Mouse (Mus musculus) hindbrain, embryonic 14.5 days (tissue): ENCODE measurements around the gene Cdh16. TPM values are rescaled to one million over a fixed set of nuclear protein-coding genes. Genes with fewer than 3 reads are reported as not detected.

ENCODE experiments used
- ATAC-seq: fragments of 200-750 bp; cut with Nextera tagmentation; 2 replicates; pipeline ENCODE4 v1.8.0; 2017; ENCODE audit warnings: moderate number of reproducible peaks, mild to moderate bottlenecking, moderate TSS enrichment, moderate library complexity; ENCODE audit not compliant: low FRiP score
- DNase-seq: peaks from one replicate; pipeline ENCODE4 v3.0.0-alpha.2; 2015; ENCODE audit warnings: low spot score
- H3K27ac ChIP-seq: fragments of 300-500 bp; sonication (generic); 2 replicates; pipeline ENCODE4 v1.5.1; 2014; ENCODE audit warnings: mild to moderate bottlenecking, moderate library complexity
- H3K27me3 ChIP-seq: fragments of 300-500 bp; sonication (generic); 2 replicates; pipeline ENCODE4 v1.6.1; 2014; ENCODE audit warnings: mild to moderate bottlenecking, low read length, mixed read lengths; ENCODE audit not compliant: control insufficient read depth, insufficient read depth
- H3K36me3 ChIP-seq: fragments of 300-500 bp; sonication (generic); replicated peaks from 2 replicates; pipeline ENCODE4 v1.6.1; 2014; ENCODE audit not compliant: control insufficient read depth, insufficient read depth
- H3K4me1 ChIP-seq: fragments of 300-500 bp; sonication (generic); replicated peaks from 2 replicates; pipeline ENCODE4 v1.6.1; 2014; ENCODE audit warnings: antibody characterized with exemption, low read length, mixed read lengths; ENCODE audit not compliant: control insufficient read depth, insufficient read depth
- H3K4me2 ChIP-seq: fragments of 300-500 bp; sonication (generic); replicated peaks from 2 replicates; pipeline ENCODE4 v1.6.1; 2014; ENCODE audit warnings: mild to moderate bottlenecking, moderate library complexity
- H3K4me3 ChIP-seq: fragments of 300-500 bp; sonication (generic); replicated peaks from 2 replicates; pipeline ENCODE4 v1.5.1; 2014; ENCODE audit warnings: mild to moderate bottlenecking, low read length
- H3K9ac ChIP-seq: fragments of 300-500 bp; sonication (generic); 2 replicates; pipeline ENCODE4 v1.6.1; 2014
- H3K9me3 ChIP-seq: fragments of 300-500 bp; sonication (generic); 2 replicates; pipeline ENCODE4 v1.6.1; 2016; ENCODE audit warnings: low read length; ENCODE audit not compliant: control insufficient read depth
- WGBS: fragments of 180-500 bp; shearing (Covaris S2); extraction: QIAGEN DNeasy Blood & Tissue Kit; methylation state at CpG from one replicate; pipeline ENCODE4 v1.1.7; 2014; 5-methylcytosine and 5-hydroxymethylcytosine counted together
- polyA plus RNA-seq: library from polyadenylated mRNA; unstranded; fragments of >200 nt; fragmentation: Nextera tagmentation; extraction: Ambion mirVana; gene quantifications from 2 replicates; pipeline ENCODE4 v1.2.1, GENCODE M21; 2014

Cdh16 gene
- polyA plus RNA-seq, 1 experiment from 2014 or later: not detected

DNA sequence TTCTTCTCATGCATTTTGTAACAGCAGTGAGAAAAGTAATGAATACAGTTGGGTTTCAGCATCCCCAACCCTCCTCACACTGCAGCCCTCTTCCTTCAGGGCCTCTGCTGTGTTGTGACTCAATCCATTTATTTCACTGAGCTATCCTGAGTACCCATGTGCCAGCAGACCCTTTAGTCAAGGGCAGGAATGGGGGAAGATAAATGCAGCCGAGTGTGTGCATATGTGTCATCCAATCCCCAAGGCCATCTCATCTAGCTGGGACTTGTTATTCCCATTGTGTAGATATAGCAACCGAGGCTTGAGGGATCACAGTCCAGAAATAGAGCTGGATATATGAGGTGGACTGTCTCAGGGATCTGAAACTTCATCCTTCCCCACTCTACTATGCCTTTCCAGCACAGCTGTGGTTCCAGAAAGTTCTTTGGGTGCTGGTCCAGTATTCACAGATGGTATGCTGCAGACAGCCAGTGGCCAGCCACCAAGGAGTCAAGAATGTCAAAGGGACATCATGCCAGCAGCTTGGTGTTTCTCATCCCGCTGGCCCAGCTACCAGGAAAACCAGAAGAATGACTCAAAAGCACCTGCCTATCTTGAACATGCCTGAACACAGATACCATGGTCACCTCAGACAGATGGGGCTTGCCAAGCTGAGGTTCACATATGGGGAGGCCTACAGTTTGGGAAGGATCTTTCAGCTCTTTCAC, 11.0 kb upstream of the Cdh16 start:
- WGBS: 94% methylated on average over 3 of the region's 3 CpGs
- no peaks in the 10 kb centered on the region for H3K9me3 ChIP-seq
- H3K36me3 ChIP-seq: peaks cover 26% of the 10 kb centered on the region
- H3K27ac ChIP-seq: no peak overlapping the region
- no peak overlapping the region for H3K9ac ChIP-seq
- ATAC-seq (no peak), DNase-seq (no peak)
- H3K4me2 ChIP-seq: no peak overlapping the region
- H3K4me1 ChIP-seq: peaks cover 10% of the 10 kb centered on the region
- H3K4me3 ChIP-seq: no peak overlapping the region
- peaks cover 17% of the 10 kb centered on the region for H3K27me3 ChIP-seq

DNA sequence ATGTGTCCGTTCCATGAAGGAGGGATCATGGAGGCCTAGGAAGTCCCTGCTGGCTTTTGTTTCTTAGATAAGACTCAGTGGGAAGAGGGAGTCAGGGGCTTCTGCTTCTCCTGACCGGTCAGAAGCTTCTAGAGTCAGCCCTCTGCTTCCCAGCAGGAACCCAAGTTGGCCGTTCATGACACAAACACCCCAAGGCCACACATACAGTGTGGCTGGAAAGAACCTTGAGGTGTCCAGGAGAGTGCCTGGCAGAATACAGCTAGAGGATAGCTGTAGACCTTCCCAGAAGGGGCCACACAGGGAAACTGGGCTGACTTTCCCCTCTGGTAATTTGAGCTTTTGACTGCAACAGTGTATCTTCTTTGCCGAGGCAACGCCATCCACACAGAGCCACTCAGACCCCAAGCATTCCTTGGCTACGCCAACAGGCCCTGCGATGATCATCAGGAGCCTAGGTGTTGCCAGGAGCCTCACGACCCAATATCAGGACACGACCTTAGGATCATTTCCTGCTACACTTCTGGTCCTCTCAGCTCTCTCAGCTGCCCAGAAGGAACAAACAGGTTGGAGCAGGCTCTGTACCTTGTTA, 9.1 kb upstream of the Cdh16 start:
- Histone ChIP-seq H3K36me3 (peaks cover 14% of the 10 kb centered on the region), H3K4me3 (no peak overlapping the region), H3K4me2 (no peak overlapping the region), H3K9ac (no peak overlapping the region), H3K27me3 (peaks cover 27% of the 10 kb centered on the region), H3K27ac (no peak overlapping the region), H3K4me1 (peaks cover 8% of the 10 kb centered on the region; the same call in 1 of the 2 replicates), H3K9me3 (no peaks in the 10 kb centered on the region)
- WGBS: 76% methylated on average over 9 of the region's 9 CpGs
- ATAC-seq: no peak
- no peak for DNase-seq

DNA sequence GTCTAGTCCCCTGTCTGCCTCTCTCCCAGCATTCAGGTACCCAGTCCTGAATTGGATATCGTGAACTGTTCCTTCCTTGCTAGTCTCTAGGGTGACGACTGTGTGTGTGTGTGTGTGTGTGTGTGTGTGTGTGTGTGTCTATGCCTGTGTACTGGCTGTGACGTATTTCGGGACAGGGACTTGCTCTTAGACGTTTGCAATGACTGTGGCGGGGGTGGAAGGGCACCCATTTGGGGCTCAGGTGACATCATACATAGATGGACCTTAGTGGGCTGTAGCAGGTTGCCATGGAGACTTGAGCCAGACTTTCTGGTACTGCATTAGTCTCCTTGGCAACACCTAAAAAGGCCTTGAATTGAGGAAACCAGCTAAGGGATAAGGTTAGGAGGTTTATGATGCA, 8.3 kb upstream of the Cdh16 start:
- Histone ChIP-seq H3K9ac (no peak overlapping the region), H3K27ac (no peak overlapping the region), H3K27me3 (peaks cover 27% of the 10 kb centered on the region), H3K36me3 (peaks cover 7% of the 10 kb centered on the region), H3K4me2 (no peak overlapping the region), H3K4me3 (no peak overlapping the region), H3K9me3 (no peaks in the 10 kb centered on the region), H3K4me1 (peaks cover 8% of the 10 kb centered on the region; the same call in 1 of the 2 replicates)
- DNase-seq (no peak), ATAC-seq (no peak)
- WGBS: 58% methylated on average over 6 of the region's 6 CpGs

DNA sequence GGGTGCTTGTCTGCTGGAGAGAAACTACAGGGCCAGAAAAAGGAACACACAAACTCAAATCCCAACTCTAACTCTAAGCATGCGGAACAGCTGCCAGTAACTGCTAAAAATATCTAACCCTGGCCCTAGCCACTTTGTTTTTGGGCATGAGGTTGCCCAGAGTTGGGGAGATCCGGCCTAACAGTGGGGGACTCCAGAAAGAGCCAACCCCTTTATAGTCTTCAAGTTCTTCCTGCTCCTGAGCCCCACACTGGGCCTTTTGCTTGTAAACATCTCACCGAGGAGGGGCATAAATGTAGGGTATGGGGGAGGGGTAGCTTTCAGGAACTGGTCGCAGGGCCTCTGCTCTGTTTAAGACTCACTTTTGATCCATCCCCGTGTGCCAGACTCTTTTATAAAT, 7.8 kb upstream of the Cdh16 start:
- WGBS: 28% methylated on average over 5 of the region's 5 CpGs
- Histone ChIP-seq H3K4me3 (0 out of 2 replicates have a peak overlapping the region, but pooled peaks have one; percentile 26), H3K9me3 (no peaks in the 10 kb centered on the region), H3K27me3 (peaks cover 27% of the 10 kb centered on the region), H3K36me3 (peaks cover 7% of the 10 kb centered on the region), H3K9ac (no peak overlapping the region), H3K4me2 (0 out of 2 replicates have a peak overlapping the region, but pooled peaks have one; percentile 60), H3K4me1 (peaks cover 8% of the 10 kb centered on the region; the same call in 1 of the 2 replicates), H3K27ac (no peak overlapping the region)
- no peak for ATAC-seq
- no peak for DNase-seq

DNA sequence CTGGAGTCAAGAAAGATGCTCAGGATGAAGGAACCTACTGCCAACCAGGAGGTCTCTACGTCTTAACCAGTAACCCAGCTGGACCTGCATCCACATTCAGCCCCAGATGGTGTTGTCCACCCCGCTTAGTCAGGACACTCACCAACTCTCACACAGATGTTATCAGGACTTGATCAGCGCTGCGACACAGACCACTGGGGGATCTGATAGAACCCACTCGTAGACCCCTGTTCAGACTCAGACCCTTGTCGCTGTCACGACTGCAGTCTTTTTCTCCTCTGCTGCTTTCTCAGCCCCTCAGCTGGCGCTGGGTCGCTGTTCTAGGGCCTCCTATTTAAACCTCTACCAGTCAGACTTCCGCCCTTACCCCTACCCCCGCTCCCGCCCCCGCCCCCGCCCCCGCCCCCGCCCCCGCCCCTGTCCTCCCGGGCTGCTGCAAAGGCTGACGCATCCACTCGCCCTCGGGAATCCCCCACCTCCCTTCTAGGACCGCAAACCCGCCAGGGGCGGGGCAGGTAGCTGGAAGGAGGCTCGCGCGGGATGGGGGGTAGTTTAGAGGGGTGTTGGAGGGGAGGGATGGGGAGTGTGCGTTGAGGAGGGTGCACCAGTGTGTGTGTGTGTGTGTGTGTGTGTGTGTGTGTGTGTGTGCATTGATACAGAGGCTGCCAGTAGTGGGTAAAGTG, 6.9 kb upstream of the Cdh16 start, which contains the start of gene Rrad:
Rrad (minus strand) TSS at position 347 of the 683 bp plus-strand sequence.
- Histone ChIP-seq H3K9ac (peak within 1 kb of the TSS; percentile 40; the same call in 1 of the 2 replicates), H3K36me3 (peaks cover 7% of the 10 kb centered on the region), H3K4me1 (peaks cover 8% of the 10 kb centered on the region; the same call in 1 of the 2 replicates), H3K27ac (no peak within 1 kb of the TSS), H3K4me2 (peak within 1 kb of the TSS; percentile 60), H3K9me3 (no peaks in the 10 kb centered on the region), H3K27me3 (peaks cover 27% of the 10 kb centered on the region), H3K4me3 (peak within 1 kb of the TSS; percentile 26)
- DNase-seq (peak; percentile 34), ATAC-seq (peak; percentile 66)
- 1% methylated on average over 23 of the region's 28 CpGs for WGBS

DNA sequence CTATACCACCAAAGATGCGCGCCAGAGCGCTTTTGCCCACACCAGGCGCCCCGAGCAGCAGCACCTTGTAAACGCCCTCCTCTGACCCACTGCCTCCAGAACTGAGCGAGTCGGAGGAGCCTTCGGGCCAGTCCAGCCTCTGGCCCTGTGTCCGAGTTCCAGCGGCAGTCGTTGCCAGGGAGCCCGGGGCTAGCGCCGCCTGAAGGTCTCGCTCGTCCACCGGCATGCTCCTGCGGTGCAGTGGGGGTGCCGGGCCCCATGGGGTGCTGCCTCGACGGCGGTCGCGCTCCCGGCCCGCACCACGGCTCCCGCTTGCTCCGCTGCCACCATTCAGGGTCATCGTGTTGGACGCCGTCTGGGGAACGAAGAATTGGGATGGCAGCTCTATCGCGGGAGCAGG, 6.4 kb upstream of the Cdh16 start:
- peaks cover 8% of the 10 kb centered on the region; the same call in 1 of the 2 replicates for H3K4me1 ChIP-seq
- H3K4me3 ChIP-seq: peak overlapping the region; percentile 26
- DNase-seq: no peak
- H3K36me3 ChIP-seq: peaks cover 6% of the 10 kb centered on the region
- peaks cover 27% of the 10 kb centered on the region for H3K27me3 ChIP-seq
- H3K9me3 ChIP-seq: no peaks in the 10 kb centered on the region
- H3K9ac ChIP-seq: peak overlapping the region; percentile 40; the same call in 1 of the 2 replicates
- H3K27ac ChIP-seq: no peak overlapping the region
- ATAC-seq: peak; percentile 18
- WGBS: under 1% methylated on average over 36 of the region's 36 CpGs
- peak overlapping the region; percentile 60 for H3K4me2 ChIP-seq

DNA sequence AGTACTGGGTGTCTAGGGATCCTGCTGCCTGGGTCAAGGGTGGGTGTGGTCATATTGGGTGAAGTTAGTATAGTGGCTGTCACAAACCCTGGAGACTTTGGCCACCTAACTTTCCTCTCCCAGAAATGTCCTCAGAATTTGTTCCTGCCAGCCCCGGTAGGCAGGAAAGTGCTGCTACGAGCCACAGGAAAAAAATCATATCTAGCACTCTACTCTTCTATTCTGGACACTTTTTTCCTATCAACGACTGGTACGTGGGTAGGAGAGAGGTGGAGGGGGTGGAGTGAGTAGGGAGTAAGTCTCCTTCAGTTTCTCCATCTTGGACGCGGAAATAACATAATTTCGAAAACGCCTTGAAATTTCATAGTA, 5.9 kb upstream of the Cdh16 start:
- 38% methylated on average over 8 of the region's 8 CpGs for WGBS
- Histone ChIP-seq H3K27me3 (peaks cover 27% of the 10 kb centered on the region), H3K4me2 (peak overlapping the region; percentile 60), H3K4me1 (peaks cover 8% of the 10 kb centered on the region; the same call in 1 of the 2 replicates), H3K9ac (no peak overlapping the region), H3K9me3 (no peaks in the 10 kb centered on the region), H3K36me3 (peaks cover under 1% of the 10 kb centered on the region; the same call in 1 of the 2 replicates), H3K27ac (no peak overlapping the region), H3K4me3 (no peak overlapping the region)
- no peak for ATAC-seq
- no peak for DNase-seq

DNA sequence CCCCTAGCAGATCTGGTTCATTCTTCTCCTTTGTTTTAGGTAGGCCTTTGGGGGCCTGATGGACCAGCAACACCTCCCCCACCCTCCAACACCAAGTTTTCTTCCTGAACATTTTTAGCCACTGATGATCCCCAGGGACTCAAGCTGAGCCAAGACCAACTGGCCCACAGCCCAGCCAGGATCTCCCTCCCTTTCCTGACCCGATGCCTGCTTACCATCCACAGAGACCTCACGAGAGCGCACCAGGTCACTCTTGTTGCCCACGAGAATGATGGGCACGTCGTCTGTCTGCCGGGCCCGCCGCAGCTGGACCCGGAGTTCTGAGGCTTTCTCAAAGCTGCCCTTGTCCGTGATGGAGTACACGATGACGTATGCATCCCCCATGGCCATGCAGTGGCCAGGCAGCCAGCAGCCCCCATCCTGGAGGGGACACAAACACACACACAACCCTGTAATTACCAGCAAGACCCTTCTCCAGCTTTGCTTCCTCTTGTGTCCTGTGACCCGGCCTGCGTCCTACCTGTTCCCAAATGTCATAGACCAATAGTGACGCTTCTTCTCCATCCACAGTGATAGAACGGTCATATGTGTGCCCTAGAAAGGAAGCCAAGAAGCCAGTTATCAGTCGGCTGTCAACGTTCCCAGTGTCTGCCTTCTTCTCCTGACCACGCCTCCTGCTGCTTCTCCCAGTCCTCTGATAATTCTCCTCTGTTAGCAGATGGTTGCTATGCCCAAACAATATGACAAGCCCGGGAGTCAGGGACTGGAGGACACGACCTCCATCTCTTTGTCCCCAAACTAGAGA, 5.3 kb upstream of the Cdh16 start:
- Histone ChIP-seq H3K4me3 (no peak overlapping the region), H3K27me3 (peaks cover 27% of the 10 kb centered on the region), H3K36me3 (no peaks in the 10 kb centered on the region), H3K9ac (no peak overlapping the region), H3K27ac (no peak overlapping the region), H3K9me3 (no peaks in the 10 kb centered on the region), H3K4me1 (peaks cover 8% of the 10 kb centered on the region; the same call in 1 of the 2 replicates), H3K4me2 (no peak overlapping the region)
- DNase-seq: no peak
- 73% methylated on average over 22 of the region's 22 CpGs for WGBS
- no peak for ATAC-seq
